Mouse (Mus musculus): ENCODE data around the gene Gm45140. TPM values are rescaled to one million over a fixed set of nuclear protein-coding genes. Genes with fewer than 3 reads are reported as not detected.

The Gm45140 gene
- polyA plus RNA-seq, 2 experiments: 2.7 to 9.1 TPM

GRCm38 (mm10) chr6:87804036-87804435 is 31.6 kb downstream of the Gm45140 start:
- Histone ChIP-seq H3K9ac (ENCODE audit: low read depth, low read length, severe bottlenecking) (no peak overlapping the region), H3K27me3 (ENCODE audit: control insufficient read depth, insufficient read depth, low read length) (no peaks in the 10 kb centered on the region), H3K9me3 (ENCODE audit: control insufficient read depth, low read length) (no peaks in the 10 kb centered on the region), H3K4me3 (replicated peaks; ENCODE audit: low read length) (no peak overlapping the region), H3K27ac (replicated peaks; ENCODE audit: low read depth, low read length) (no peak overlapping the region), H3K36me3 (ENCODE audit: control insufficient read depth, insufficient read depth, low read length) (0 out of 2 replicates have a peak, but pooled peaks cover 10% of the 10 kb centered on the region), H3K4me1 (ENCODE audit: control insufficient read depth, insufficient read depth, low read length) (no peaks in the 10 kb centered on the region), H3K4me2 (replicated peaks; ENCODE audit: low read depth, low read length, severe bottlenecking) (no peak overlapping the region)
- ATAC-seq (ENCODE audit: low FRiP score, low read depth) (no peak), DNase-seq (ENCODE audit: low spot score) (no peak)
- no peak for TF ChIP-seq POLR2A (IDR thresholded peaks at IDR 0.05; ENCODE audit: borderline replicate concordance, extremely low read depth, insufficient read depth, insufficient read length)
- 77% methylated on average over 1 of the region's 1 CpGs for WGBS

- 77% methylated on average over 5 of the region's 7 CpGs for WGBS
- no peak overlapping the region for H3K4me2 ChIP-seq (replicated peaks; ENCODE audit: low read depth, low read length, severe bottlenecking)
- ATAC-seq (ENCODE audit: low FRiP score, low read depth) (no peak), DNase-seq (ENCODE audit: low spot score) (no peak)
- no peak for TF ChIP-seq POLR2A (IDR thresholded peaks at IDR 0.05; ENCODE audit: borderline replicate concordance, extremely low read depth, insufficient read depth, insufficient read length)
- no peaks in the 10 kb centered on the region for H3K9me3 ChIP-seq (ENCODE audit: control insufficient read depth, low read length)
- H3K27me3 ChIP-seq (ENCODE audit: control insufficient read depth, insufficient read depth, low read length): no peaks in the 10 kb centered on the region
- no peak overlapping the region for H3K9ac ChIP-seq (ENCODE audit: low read depth, low read length, severe bottlenecking)
- no peak overlapping the region for H3K4me3 ChIP-seq (replicated peaks; ENCODE audit: low read length)
- no peaks in the 10 kb centered on the region for H3K4me1 ChIP-seq (ENCODE audit: control insufficient read depth, insufficient read depth, low read length)
- H3K36me3 ChIP-seq (ENCODE audit: control insufficient read depth, insufficient read depth, low read length): 0 out of 2 replicates have a peak, but pooled peaks cover 6% of the 10 kb centered on the region
- no peak overlapping the region for H3K27ac ChIP-seq (replicated peaks; ENCODE audit: low read depth, low read length)
Observed at GRCm38 (mm10) chr6:87802462-87802861, 33.1 kb downstream of the Gm45140 start.

DNA sequence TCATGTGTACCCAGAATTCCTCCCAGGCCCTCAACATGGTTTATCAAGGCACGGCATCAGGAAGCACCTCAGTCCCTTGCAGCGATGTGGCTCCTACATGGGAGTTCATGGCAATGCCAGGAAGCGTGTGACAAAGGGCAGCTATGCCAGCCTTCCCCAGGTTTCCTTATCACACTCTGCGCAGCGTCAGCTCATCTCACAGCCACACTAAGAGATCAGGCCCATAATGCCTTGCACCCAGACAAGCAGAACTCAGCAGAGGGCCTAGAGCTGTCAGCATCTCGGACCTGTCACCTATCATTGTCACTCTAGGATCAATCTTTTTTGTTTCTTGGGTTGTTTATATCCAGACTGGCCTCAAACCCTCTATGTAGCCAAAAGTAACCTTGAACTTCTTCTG is 36.0 kb downstream of the Gm45140 start:
- Histone ChIP-seq H3K4me2 (replicated peaks; ENCODE audit: low read depth, low read length, severe bottlenecking) (no peak overlapping the region), H3K9me3 (ENCODE audit: control insufficient read depth, low read length) (no peaks in the 10 kb centered on the region), H3K36me3 (ENCODE audit: control insufficient read depth, insufficient read depth, low read length) (peaks cover 6% of the 10 kb centered on the region; the same call in 1 of the 2 replicates), H3K9ac (ENCODE audit: low read depth, low read length, severe bottlenecking) (no peak overlapping the region), H3K27me3 (ENCODE audit: control insufficient read depth, insufficient read depth, low read length) (no peaks in the 10 kb centered on the region), H3K27ac (replicated peaks; ENCODE audit: low read depth, low read length) (no peak overlapping the region), H3K4me3 (replicated peaks; ENCODE audit: low read length) (no peak overlapping the region), H3K4me1 (ENCODE audit: control insufficient read depth, insufficient read depth, low read length) (no peaks in the 10 kb centered on the region)
- ATAC-seq (ENCODE audit: low FRiP score, low read depth) (no peak), DNase-seq (ENCODE audit: low spot score) (no peak)
- WGBS: 86% methylated on average over 6 of the region's 6 CpGs
- no peak for TF ChIP-seq POLR2A (IDR thresholded peaks at IDR 0.05; ENCODE audit: borderline replicate concordance, extremely low read depth, insufficient read depth, insufficient read length)

DNA sequence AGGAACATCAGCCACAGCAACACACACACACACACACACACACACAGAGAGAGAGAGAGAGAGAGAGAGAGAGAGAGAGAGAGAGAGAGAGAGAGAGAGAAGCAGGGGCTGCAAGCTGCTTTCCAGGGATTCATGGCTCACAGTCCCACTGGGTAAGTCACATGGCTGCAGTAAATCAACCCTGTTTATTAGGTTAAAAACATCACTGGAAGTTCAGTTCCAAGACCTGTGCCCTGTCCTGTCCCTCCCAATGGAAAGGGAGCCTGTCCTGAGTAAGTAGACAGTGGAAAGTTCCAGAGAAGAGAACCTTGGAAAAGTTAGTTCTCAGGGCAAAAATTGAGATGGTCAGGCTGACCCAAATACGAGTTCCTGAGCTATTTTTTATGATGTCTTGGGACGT is 38.3 kb downstream of the Gm45140 start:
- Histone ChIP-seq H3K4me2 (replicated peaks; ENCODE audit: low read depth, low read length, severe bottlenecking) (no peak overlapping the region), H3K27ac (replicated peaks; ENCODE audit: low read depth, low read length) (no peak overlapping the region), H3K27me3 (ENCODE audit: control insufficient read depth, insufficient read depth, low read length) (no peaks in the 10 kb centered on the region), H3K9me3 (ENCODE audit: control insufficient read depth, low read length) (no peaks in the 10 kb centered on the region), H3K4me1 (ENCODE audit: control insufficient read depth, insufficient read depth, low read length) (no peaks in the 10 kb centered on the region), H3K9ac (ENCODE audit: low read depth, low read length, severe bottlenecking) (no peak overlapping the region), H3K4me3 (replicated peaks; ENCODE audit: low read length) (no peak overlapping the region), H3K36me3 (ENCODE audit: control insufficient read depth, insufficient read depth, low read length) (peaks cover 18% of the 10 kb centered on the region)
- no peak for TF ChIP-seq POLR2A (IDR thresholded peaks at IDR 0.05; ENCODE audit: borderline replicate concordance, extremely low read depth, insufficient read depth, insufficient read length)
- ATAC-seq (ENCODE audit: low FRiP score, low read depth) (no peak), DNase-seq (ENCODE audit: low spot score) (no peak)
- 12% methylated on average over 2 of the region's 2 CpGs for WGBS

- TF ChIP-seq POLR2A (IDR thresholded peaks at IDR 0.05; ENCODE audit: borderline replicate concordance, extremely low read depth, insufficient read depth, insufficient read length): no peak
- no peaks in the 10 kb centered on the region for H3K4me1 ChIP-seq (ENCODE audit: control insufficient read depth, insufficient read depth, low read length)
- H3K36me3 ChIP-seq (ENCODE audit: control insufficient read depth, insufficient read depth, low read length): peaks cover 23% of the 10 kb centered on the region
- H3K27ac ChIP-seq (replicated peaks; ENCODE audit: low read depth, low read length): no peak overlapping the region
- H3K4me3 ChIP-seq (replicated peaks; ENCODE audit: low read length): no peak overlapping the region
- ATAC-seq (ENCODE audit: low FRiP score, low read depth) (no peak), DNase-seq (ENCODE audit: low spot score) (no peak)
- no peaks in the 10 kb centered on the region for H3K9me3 ChIP-seq (ENCODE audit: control insufficient read depth, low read length)
- no peak overlapping the region for H3K4me2 ChIP-seq (replicated peaks; ENCODE audit: low read depth, low read length, severe bottlenecking)
- H3K9ac ChIP-seq (ENCODE audit: low read depth, low read length, severe bottlenecking): no peak overlapping the region
- WGBS: 90% methylated on average over 6 of the region's 6 CpGs
- no peaks in the 10 kb centered on the region for H3K27me3 ChIP-seq (ENCODE audit: control insufficient read depth, insufficient read depth, low read length)
Observed at GRCm38 (mm10) chr6:87796251-87796880, 39.2 kb downstream of the Gm45140 start.
